17 mouse cellular contexts compared by ENCODE assay signal in genomic region chr9:48066730-48067345, GRCm38 (mm10).
DNase-seq lines count a peak whose midpoint lies in the region; ATAC-seq and TF ChIP-seq lines count a peak whose summit lies in the region.
"Had no signal": no experiment of that assay in that cellular context is flagged by ENCODE, and none has a peak within 500 bp of the region (broad histone marks: within the 10 kb centered on the region; RNA-seq: fewer than 3 reads in every experiment).

No protein-coding gene starts in this region.

- peaks cover 11% of the 10 kb centered on the region for H3K4me1 ChIP-seq in hindbrain, embryonic 13.5 days (replicated peaks)
- no peaks in the 10 kb centered on the region for H3K4me1 ChIP-seq in hindbrain, embryonic 12.5 days
- peaks cover 14% of the 10 kb centered on the region; the same call in 1 of the 2 replicates for H3K4me1 ChIP-seq in neural tube, embryonic 13.5 days (replicated peaks)
- no peaks in the 10 kb centered on the region for H3K4me1 ChIP-seq in hindbrain, postnatal 0 days (ENCODE audit: insufficient read depth, low read length)
- no peaks in the 10 kb centered on the region for H3K4me1 ChIP-seq in liver, embryonic 11.5 days (replicated peaks; ENCODE audit: control insufficient read depth, insufficient read depth, low read length)
- H3K4me1 ChIP-seq: heart, embryonic 15.5 days had no signal

- no peak for TF ChIP-seq CTCF in hindbrain, postnatal 0 days (IDR thresholded peaks at IDR 0.05; ENCODE audit: low read depth)

- no peaks in the 10 kb centered on the region for H3K9me3 ChIP-seq in hindbrain, embryonic 13.5 days
- no peaks in the 10 kb centered on the region for H3K9me3 ChIP-seq in hindbrain, embryonic 12.5 days (replicated peaks)
- no peaks in the 10 kb centered on the region for H3K9me3 ChIP-seq in neural tube, embryonic 13.5 days
- H3K9me3 ChIP-seq in hindbrain, postnatal 0 days (ENCODE audit: low read length) = no peaks in the 10 kb centered on the region
- H3K9me3 ChIP-seq in liver, embryonic 11.5 days (ENCODE audit: control insufficient read depth, low read length) = no peaks in the 10 kb centered on the region
- H3K9me3 ChIP-seq: G1E; heart, embryonic 15.5 days had no signal

- peak overlapping the region; percentile 72 for H3K27ac ChIP-seq in hindbrain, embryonic 13.5 days
- no peak overlapping the region for H3K27ac ChIP-seq in hindbrain, embryonic 12.5 days
- H3K27ac ChIP-seq in neural tube, embryonic 13.5 days (replicated peaks) = peak overlapping the region; percentile 64; the same call in 1 of the 2 replicates
- peak overlapping the region; percentile 1; the same call in 1 of the 2 replicates for H3K27ac ChIP-seq in hindbrain, postnatal 0 days
- no peak overlapping the region for H3K27ac ChIP-seq in liver, embryonic 11.5 days (ENCODE audit: low read depth, low read length)
- H3K27ac ChIP-seq: heart, embryonic 15.5 days had no signal

- no peaks in the 10 kb centered on the region for H3K36me3 ChIP-seq in hindbrain, embryonic 13.5 days
- no peaks in the 10 kb centered on the region for H3K36me3 ChIP-seq in hindbrain, embryonic 12.5 days
- no peaks in the 10 kb centered on the region for H3K36me3 ChIP-seq in neural tube, embryonic 13.5 days
- no peaks in the 10 kb centered on the region for H3K36me3 ChIP-seq in hindbrain, postnatal 0 days (ENCODE audit: insufficient read depth, low read length)
- H3K36me3 ChIP-seq in liver, embryonic 11.5 days (ENCODE audit: control insufficient read depth, insufficient read depth, low read length) = no peaks in the 10 kb centered on the region
- H3K36me3 ChIP-seq: G1E; heart, embryonic 15.5 days had no signal

- DNase-seq in neural tube, embryonic 10.5 days (ENCODE audit: extremely low spot score, low spot score) = no peak
- peak; percentile 48 for DNase-seq in hindbrain, postnatal 0 days (ENCODE audit: low spot score)
- no peak for DNase-seq in liver, embryonic 11.5 days (ENCODE audit: low spot score)
- no peak for DNase-seq in MN1 (ENCODE audit: low spot score)
- DNase-seq: cerebellum, postnatal 36 days; heart, adult 18-20 months; kidney, adult 2 months; kidney, postnatal 25 days; lung, adult 2 months; lung, postnatal 36 days; thymus, adult 18-20 months had no signal

- no peaks in the 10 kb centered on the region for H3K27me3 ChIP-seq in hindbrain, embryonic 13.5 days
- H3K27me3 ChIP-seq in hindbrain, embryonic 12.5 days = no peaks in the 10 kb centered on the region
- no peaks in the 10 kb centered on the region for H3K27me3 ChIP-seq in neural tube, embryonic 13.5 days
- H3K27me3 ChIP-seq in hindbrain, postnatal 0 days (ENCODE audit: insufficient read depth, low read length) = no peaks in the 10 kb centered on the region
- H3K27me3 ChIP-seq in liver, embryonic 11.5 days (replicated peaks; ENCODE audit: control insufficient read depth, insufficient read depth, low read length) = no peaks in the 10 kb centered on the region
- H3K27me3 ChIP-seq: heart, embryonic 15.5 days had no signal

- H3K9ac ChIP-seq in hindbrain, embryonic 13.5 days = no peak overlapping the region
- no peak overlapping the region for H3K9ac ChIP-seq in hindbrain, embryonic 12.5 days
- H3K9ac ChIP-seq in neural tube, embryonic 13.5 days = no peak overlapping the region
- no peak overlapping the region for H3K9ac ChIP-seq in hindbrain, postnatal 0 days (replicated peaks; ENCODE audit: low read length)
- H3K9ac ChIP-seq in liver, embryonic 11.5 days (ENCODE audit: low read depth, low read length) = no peak overlapping the region
- H3K9ac ChIP-seq: heart, embryonic 15.5 days had no signal

- WGBS in hindbrain, embryonic 13.5 days = 68% methylated on average over 7 of the region's 7 CpGs
- 72% methylated on average over 7 of the region's 7 CpGs for WGBS in hindbrain, embryonic 12.5 days
- 59% methylated on average over 7 of the region's 7 CpGs for WGBS in neural tube, embryonic 13.5 days
- 53% methylated on average over 7 of the region's 7 CpGs for WGBS in hindbrain, postnatal 0 days
- 81% methylated on average over 7 of the region's 7 CpGs for WGBS in liver, embryonic 11.5 days

- no peak overlapping the region for H3K4me2 ChIP-seq in hindbrain, embryonic 13.5 days
- H3K4me2 ChIP-seq in hindbrain, embryonic 12.5 days (replicated peaks) = no peak overlapping the region
- no peak overlapping the region for H3K4me2 ChIP-seq in neural tube, embryonic 13.5 days
- no peak overlapping the region for H3K4me2 ChIP-seq in hindbrain, postnatal 0 days (ENCODE audit: low read depth, low read length)
- H3K4me2 ChIP-seq in liver, embryonic 11.5 days = no peak overlapping the region
- H3K4me2 ChIP-seq: heart, embryonic 15.5 days had no signal

- no peak overlapping the region for H3K4me3 ChIP-seq in hindbrain, embryonic 13.5 days
- H3K4me3 ChIP-seq in hindbrain, embryonic 12.5 days = no peak overlapping the region
- H3K4me3 ChIP-seq in neural tube, embryonic 13.5 days = no peak overlapping the region
- H3K4me3 ChIP-seq in hindbrain, postnatal 0 days (ENCODE audit: low read length) = no peak overlapping the region
- no peak overlapping the region for H3K4me3 ChIP-seq in liver, embryonic 11.5 days (ENCODE audit: low read depth, low read length)
- H3K4me3 ChIP-seq: heart, embryonic 15.5 days had no signal

- no peak for ATAC-seq in hindbrain, embryonic 13.5 days (ENCODE audit: low FRiP score)
- no peak for ATAC-seq in hindbrain, embryonic 12.5 days (ENCODE audit: low FRiP score)
- ATAC-seq in neural tube, embryonic 13.5 days (ENCODE audit: low read depth) = no peak
- ATAC-seq in hindbrain, postnatal 0 days = peak; percentile 38; the same call in 1 of the 2 replicates
- ATAC-seq in liver, embryonic 11.5 days (replicated peaks; ENCODE audit: low FRiP score) = no peak
- ATAC-seq: forebrain, embryonic 16.5 days had no signal

Comparison
In these comparisons a context has a peak if more than half of its experiments do, and no peak if none do; other contexts are left out.
1. H3K27ac ChIP-seq: peak in hindbrain, embryonic 13.5 days (single experiment), neural tube, embryonic 13.5 days (single experiment) and hindbrain, postnatal 0 days (single experiment); none in hindbrain, embryonic 12.5 days (single experiment) and liver, embryonic 11.5 days (single experiment).